Mouse (Mus musculus) spleen, adult 2 months (tissue): ENCODE measurements at regions not wholly inside any gene's neighbourhood (a gene's known extent, or its start where the extent isn't known, plus 50 kb on each side); places are given as distances from the start of the nearest gene placed in this dataset.

Source experiments
- DNase-seq, 2 experiments: peaks; one replicate each; pipeline versions ENCODE4 v3.0.0 to v3.0.0-alpha.2; 2012 to 2021; ENCODE audit warnings: low spot score in 2 of 2, low read depth in 1 of 2
- H3K27ac ChIP-seq: fragments of 200-500 bp; 2 replicates; pipeline ENCODE4 v1.5.1; 2012; ENCODE audit warnings: low read length, inconsistent platforms; ENCODE audit not compliant: insufficient read depth
- H3K27me3 ChIP-seq: fragments of 200-500 bp; 2 replicates; pipeline ENCODE4 v1.6.1; 2012; ENCODE audit warnings: mild to moderate bottlenecking, moderate library complexity, low read length, inconsistent platforms; ENCODE audit not compliant: control insufficient read depth, insufficient read depth
- H3K36me3 ChIP-seq: fragments of 200-500 bp; 2 replicates; pipeline ENCODE4 v1.6.1; 2012; ENCODE audit warnings: mild to moderate bottlenecking, low read length, inconsistent platforms; ENCODE audit not compliant: control insufficient read depth, insufficient read depth
- H3K4me1 ChIP-seq: fragments of 200-500 bp; 2 replicates; pipeline ENCODE4 v1.6.1; 2011; ENCODE audit warnings: inconsistent platforms; ENCODE audit not compliant: control insufficient read depth, insufficient read depth, insufficient read length
- H3K4me3 ChIP-seq: fragments of 200-500 bp; 2 replicates; pipeline ENCODE4 v1.5.1; 2011; ENCODE audit warnings: mild to moderate bottlenecking, inconsistent platforms; ENCODE audit not compliant: insufficient read depth, insufficient read length; ENCODE audit errors: extremely low read depth
- CTCF ChIP-seq: fragments of 200-500 bp; IDR thresholded peaks from 2 replicates; pipeline ENCODE4 v1.5.1; 2011; ENCODE audit warnings: mild to moderate bottlenecking, inconsistent platforms; ENCODE audit not compliant: insufficient read depth, insufficient read length, insufficient replicate concordance; ENCODE audit errors: extremely low read depth
- POLR2A ChIP-seq: fragments of 200-500 bp; IDR thresholded peaks from 2 replicates; pipeline ENCODE4 v1.6.1; 2011; ENCODE audit warnings: low read depth, low read length, inconsistent platforms
- WGBS: fragments of 180-500 bp; shearing (Covaris S2); methylation state at CpG from one replicate; pipeline ENCODE4 v1.1.7; 2018; 5-methylcytosine and 5-hydroxymethylcytosine counted together

DNA sequence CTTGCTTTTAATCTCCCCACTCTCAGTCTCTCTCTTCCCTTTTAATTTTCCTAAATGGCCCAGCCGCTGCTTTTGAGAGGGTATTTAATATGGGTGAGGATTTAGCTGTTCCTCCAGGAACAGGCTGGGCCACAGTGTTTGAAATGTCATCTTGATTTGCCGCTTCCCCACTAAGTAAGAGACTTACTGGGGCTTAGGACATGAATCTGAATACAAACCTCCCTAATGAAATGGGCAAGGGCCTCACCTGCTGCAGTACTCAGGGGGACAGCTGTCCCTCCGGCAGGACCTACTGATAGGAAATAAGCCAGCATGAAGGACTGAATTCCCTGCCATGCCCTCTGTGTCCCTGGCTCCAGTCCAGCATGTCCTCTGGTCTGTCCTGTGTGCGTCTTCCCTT, 50.6 kb upstream of the Prr23a1 start:
- no peaks in the 10 kb centered on the region for H3K27me3 ChIP-seq
- WGBS, result 87% methylated on average over 4 of the region's 4 CpGs
- no peak overlapping the region for H3K4me3 ChIP-seq
- no peak overlapping the region for H3K27ac ChIP-seq
- H3K4me1 ChIP-seq, result no peaks in the 10 kb centered on the region
- DNase-seq, result no peak
- H3K36me3 ChIP-seq, result no peaks in the 10 kb centered on the region
- no peak for TF ChIP-seq CTCF
- TF ChIP-seq POLR2A, result no peak

DNA sequence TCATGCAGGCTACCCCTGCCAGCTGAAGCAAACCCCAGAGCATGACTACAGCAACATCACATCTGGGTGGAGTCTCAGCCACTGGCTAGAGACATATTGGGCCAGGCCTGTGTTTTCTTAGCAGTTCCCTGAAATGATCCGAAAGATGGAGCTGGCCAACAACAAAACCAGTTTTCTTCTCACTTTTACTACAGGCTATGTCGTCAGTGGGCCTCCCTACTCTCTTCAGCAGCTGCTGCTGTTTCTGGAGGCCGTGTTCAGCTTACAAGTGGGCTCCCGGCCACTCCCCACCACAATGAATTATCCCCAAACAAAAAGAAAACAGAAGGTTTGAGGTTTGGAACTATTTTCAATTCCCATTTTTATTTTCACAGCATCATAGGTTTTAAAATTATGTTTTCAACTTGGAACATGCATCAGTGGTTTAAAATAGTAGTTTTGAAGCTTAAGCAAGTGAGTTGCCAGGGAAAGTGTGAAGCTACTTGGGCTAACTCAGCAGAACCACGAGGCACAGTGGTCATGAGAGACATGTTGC, 68.6 kb upstream of the Prr23a1 start:
- 68% methylated on average over 5 of the region's 5 CpGs for WGBS
- no peak overlapping the region for H3K27ac ChIP-seq
- no peaks in the 10 kb centered on the region for H3K4me1 ChIP-seq
- no peak for DNase-seq
- no peak for TF ChIP-seq POLR2A
- no peak for TF ChIP-seq CTCF
- H3K27me3 ChIP-seq, result no peaks in the 10 kb centered on the region
- H3K36me3 ChIP-seq, result no peaks in the 10 kb centered on the region
- no peak overlapping the region for H3K4me3 ChIP-seq

DNA sequence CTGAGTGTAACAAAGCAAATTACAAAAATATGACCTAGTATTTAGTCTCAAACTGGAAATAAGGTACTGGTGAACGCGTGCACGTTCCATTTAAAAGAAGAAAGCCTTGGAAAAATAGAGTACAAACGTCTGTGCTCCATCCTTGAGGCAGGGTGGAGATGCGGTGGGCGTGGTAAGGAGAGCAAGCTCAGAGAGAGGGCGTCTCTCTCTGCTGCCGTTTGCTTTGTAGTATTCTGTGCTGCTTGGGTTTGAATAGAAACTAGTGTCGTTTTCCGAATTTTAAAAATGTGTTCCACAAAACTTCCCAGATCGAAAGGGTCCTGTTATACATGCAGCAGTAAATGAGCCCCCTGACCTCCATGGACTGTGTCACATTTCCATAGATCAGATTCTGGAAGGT, 69.1 kb upstream of the Prr23a1 start:
- H3K4me1 ChIP-seq, result no peaks in the 10 kb centered on the region
- TF ChIP-seq CTCF, result no peak
- no peak for TF ChIP-seq POLR2A
- DNase-seq, result no peak
- H3K4me3 ChIP-seq, result no peak overlapping the region
- no peak overlapping the region for H3K27ac ChIP-seq
- 87% methylated on average over 11 of the region's 11 CpGs for WGBS
- H3K36me3 ChIP-seq, result no peaks in the 10 kb centered on the region
- no peaks in the 10 kb centered on the region for H3K27me3 ChIP-seq

DNA sequence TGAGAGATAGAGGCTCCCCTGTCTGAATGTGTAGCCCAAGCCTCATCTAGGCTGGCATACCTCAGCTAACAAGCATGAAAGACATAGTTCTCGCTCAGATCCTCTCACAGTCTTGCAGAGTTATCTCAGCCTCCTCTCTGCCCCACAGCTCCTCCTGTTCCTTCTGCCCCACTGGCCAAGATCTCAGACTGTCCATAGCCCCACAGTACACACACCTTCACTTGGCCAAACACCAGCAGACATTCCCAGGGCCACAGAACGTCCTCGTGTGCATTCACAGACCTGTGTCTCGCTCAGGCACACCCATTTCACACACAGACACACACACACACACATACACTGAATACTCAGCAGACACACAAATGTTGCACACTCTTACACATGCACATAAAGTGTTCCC, 87.5 kb upstream of the Prr23a1 start:
- no peak for DNase-seq
- TF ChIP-seq CTCF (no peak), POLR2A (no peak)
- Histone ChIP-seq H3K4me1 (no peaks in the 10 kb centered on the region), H3K27me3 (no peaks in the 10 kb centered on the region), H3K27ac (no peak overlapping the region), H3K4me3 (no peak overlapping the region), H3K36me3 (no peaks in the 10 kb centered on the region)
- WGBS, result 85% methylated on average over 4 of the region's 4 CpGs

DNA sequence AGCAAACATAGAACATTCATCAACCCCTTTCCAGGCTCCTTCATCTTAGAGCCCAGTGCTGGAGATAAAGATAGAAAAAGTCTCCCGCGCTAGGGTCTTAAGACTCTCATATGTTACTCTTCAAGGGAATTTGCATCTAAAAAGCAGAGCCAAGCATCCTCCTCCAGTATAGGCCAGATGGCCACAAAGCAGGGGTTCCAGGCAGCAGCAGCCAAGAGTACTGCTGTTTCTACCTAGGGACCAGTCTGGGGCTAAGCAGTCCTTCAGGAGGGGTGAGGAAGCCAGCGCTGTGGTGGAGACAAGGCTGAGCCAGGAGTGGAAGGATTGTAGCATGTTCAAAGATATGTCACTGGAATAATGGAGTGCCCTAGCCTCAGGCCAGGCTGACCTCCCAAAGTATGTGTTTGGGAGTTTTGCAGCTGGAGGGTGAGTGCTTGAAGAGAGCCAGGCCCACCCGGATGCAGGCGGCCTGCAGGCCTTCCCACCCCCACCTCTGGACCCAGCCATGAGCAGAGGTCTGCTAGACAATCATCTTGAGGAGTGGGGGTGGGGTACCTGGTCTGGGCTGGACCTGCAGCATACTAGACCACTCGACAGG, 88.8 kb upstream of the Prr23a1 start:
- 76% methylated on average over 6 of the region's 6 CpGs for WGBS
- no peak overlapping the region for H3K27ac ChIP-seq
- TF ChIP-seq CTCF, result no peak
- no peak for TF ChIP-seq POLR2A
- no peaks in the 10 kb centered on the region for H3K27me3 ChIP-seq
- no peak overlapping the region for H3K4me3 ChIP-seq
- no peaks in the 10 kb centered on the region for H3K36me3 ChIP-seq
- no peaks in the 10 kb centered on the region for H3K4me1 ChIP-seq
- no peak for DNase-seq

DNA sequence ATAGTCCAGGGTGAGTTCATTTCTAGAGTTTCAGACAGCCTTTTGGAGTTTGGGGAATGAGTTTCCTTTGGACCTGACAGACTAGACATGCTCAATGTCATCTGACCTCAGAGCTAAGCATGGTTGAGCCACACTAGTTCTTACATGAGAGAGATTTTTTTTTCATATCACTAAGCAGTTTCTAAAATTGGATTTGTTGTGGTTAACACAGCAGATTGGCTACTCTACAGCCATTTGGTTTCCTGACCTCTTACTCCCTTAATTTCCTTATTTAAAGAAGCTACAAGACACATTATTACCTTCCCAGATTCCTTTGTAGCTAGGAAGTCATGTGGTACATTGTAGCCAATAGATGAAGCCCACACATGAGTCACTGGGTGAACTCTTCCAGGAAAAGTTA, 98.5 kb upstream of the Prr23a1 start:
- Histone ChIP-seq H3K27me3 (no peaks in the 10 kb centered on the region), H3K4me1 (no peaks in the 10 kb centered on the region), H3K36me3 (no peaks in the 10 kb centered on the region), H3K27ac (no peak overlapping the region), H3K4me3 (no peak overlapping the region)
- no peak for TF ChIP-seq POLR2A
- TF ChIP-seq CTCF, result no peak
- DNase-seq, result no peak

DNA sequence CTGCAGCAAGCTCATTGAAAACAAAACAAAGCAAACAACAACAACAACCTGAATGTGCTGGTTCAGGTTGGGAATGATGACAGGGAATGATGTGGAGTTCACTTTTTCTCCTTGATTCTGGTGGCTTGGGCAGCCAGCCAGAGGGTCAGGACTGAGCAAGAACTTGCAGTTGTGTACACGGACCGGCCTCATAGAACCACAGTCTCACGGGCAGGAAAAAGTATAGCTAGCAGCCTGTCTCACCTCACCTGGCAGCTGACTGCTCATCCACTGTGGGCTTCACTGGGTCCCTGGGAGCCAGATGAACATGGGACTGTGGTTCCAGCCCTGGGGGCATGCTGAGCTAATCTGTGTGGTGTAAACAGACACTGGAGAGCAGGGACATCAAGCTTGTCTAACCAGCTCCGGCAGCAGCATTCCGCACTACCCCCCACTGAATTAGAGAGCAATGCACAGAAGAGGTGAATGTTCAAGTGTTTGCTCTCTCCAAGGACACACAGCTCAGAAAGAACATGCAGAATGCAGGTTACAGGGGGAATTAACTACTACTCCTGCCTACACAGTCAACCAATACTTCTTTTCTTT, 114.9 kb upstream of the Prr23a1 start:
- H3K27me3 ChIP-seq, result no peaks in the 10 kb centered on the region
- no peaks in the 10 kb centered on the region for H3K36me3 ChIP-seq
- no peaks in the 10 kb centered on the region for H3K4me1 ChIP-seq
- DNase-seq, result no peak
- H3K27ac ChIP-seq, result no peak overlapping the region
- WGBS, result 76% methylated on average over 5 of the region's 5 CpGs
- TF ChIP-seq POLR2A, result no peak
- TF ChIP-seq CTCF, result no peak
- no peak overlapping the region for H3K4me3 ChIP-seq
